Mouse (Mus musculus): ENCODE data around the gene Tead3. TPM values are rescaled to one million over a fixed set of nuclear protein-coding genes. Genes with fewer than 3 reads are reported as not detected.

Gene Tead3
- total RNA-seq, 1 experiment from 2014 or later, result 13.6 TPM

GRCm38 (mm10) chr17:28308297-28309195, 42.1 kb downstream of the Tead3 start:
- DNase-seq, result peak; percentile 87

- DNase-seq, result no peak
Observed at GRCm38 (mm10) chr17:28305172-28305571, 45.4 kb downstream of the Tead3 start.

DNA sequence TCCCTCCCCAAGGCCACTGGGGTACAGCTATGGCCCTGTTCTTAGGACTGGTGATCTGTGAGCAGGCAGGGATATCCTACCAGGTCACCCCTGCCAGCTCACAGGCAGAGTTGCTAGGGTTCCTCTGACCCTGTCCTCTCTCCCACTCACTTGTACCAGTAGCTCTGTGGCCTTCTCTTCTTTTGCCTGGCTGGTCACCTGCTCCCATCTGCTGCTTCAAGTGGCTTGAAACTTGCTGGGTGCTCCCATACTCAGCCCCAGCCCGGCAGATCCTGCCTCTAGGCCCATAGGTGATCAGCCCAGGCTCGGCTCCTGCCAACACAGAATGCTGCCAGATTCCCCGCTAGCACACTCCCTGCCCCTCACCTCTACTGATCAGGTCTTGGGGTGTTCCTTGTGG, 49.8 kb downstream of the Tead3 start:
- no peak for DNase-seq

DNA sequence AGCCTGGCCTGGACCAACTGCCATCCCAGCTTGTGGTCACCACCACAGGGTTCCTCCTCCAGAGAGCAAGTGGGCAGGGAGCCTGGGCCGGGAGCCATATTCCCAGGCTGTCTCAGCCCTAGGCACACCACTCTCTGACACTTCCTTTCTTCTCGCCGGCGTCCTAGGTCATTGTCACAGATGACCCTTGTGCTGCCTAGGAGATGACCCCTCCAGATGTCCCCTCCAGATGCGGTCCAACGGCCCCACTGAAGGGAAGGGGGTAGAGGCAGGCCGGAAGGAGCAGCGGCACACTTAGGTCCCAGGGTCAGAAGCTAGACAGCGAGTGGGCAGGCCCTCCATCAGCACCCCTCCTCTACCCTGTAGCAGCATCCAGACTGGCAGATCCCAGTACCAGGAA, 50.3 kb downstream of the Tead3 start:
- no peak for DNase-seq

DNA sequence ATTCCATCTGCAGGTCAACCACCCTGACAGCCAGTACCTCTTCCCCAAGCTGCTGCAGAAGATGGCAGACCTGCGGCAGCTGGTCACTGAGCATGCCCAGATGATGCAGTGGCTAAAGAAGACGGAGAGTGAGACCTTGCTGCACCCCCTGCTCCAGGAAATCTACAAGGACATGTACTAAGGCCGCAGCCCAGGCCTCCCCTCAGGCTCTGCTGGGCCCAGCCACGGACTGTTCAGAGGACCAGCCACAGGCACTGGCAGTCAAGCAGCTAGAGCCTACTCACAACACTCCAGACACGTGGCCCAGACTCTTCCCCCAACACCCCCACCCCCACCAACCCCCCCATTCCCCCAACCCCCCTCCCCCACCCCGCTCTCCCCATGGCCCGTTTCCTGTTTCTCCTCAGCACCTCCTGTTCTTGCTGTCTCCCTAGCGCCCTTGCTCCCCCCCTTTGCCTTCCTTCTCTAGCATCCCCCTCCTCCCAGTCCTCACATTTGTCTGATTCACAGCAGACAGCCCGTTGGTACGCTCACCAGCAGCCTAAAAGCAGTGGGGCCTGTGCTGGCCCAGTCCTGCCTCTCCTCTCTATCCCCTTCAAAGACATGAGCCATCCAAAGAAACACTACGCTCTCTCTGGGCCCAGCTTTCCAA, 50.8 kb downstream of the Tead3 start:
- no peak for DNase-seq

DNA sequence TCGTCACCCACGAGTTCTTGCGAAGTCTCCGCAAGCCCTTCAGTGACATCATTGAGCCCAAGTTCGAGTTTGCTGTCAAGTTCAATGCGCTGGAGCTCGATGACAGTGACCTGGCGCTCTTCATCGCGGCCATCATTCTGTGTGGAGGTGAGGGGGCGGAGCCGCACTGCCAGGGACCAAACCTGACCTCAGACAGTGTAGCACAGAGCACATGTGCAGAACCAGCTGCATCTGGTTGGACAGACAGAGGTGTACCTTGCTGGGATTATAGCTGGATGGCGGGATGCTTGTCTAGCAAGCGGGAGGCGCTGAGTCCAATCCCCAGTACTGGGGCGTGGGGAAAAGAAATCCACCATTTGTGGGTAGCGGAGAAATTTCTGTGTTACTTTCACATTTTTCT, 51.7 kb downstream of the Tead3 start:
- DNase-seq, result no peak

DNA sequence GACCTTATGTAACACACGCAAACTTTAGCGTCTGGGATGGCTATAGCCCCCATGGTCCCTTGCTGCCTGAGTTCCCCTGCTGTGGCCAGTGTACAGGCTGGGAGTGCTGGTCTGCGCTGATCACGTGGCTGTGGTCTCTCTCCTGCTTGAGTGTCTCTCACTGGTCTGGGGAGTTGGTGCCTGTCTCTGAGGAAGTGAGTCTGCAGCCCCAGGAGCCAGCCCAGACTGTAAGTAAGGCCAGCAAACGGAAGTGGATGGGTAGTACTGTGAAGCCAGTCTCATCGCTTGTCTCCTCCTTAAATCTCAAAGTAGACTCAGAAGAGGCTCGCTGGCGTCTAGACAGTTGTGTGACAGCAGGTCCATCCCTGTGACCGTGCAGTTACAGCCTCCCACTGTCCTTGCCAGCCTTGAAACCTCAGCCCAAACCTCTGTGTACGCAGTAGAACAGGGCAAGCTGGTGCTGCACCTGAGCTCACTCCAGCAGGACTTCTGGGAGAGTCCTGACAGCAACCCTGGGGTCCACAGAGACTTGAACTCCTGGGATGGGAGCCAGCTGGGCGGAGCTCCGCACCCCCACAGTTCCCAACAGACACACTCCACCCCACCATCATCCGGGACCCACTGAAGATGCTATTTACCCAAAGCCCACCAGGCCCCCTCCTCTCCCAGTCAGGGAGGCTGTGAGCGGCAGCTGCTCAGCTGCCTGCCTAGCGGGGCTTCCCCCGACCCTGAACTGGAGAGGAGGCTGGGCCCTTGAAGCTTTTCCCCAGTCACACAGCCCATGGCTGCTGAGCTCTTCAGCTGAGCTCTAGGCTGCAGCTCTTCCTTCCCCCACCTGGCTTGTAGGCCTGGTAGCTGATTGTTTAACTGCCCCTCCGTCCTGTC, 55.9 kb downstream of the Tead3 start:
- DNase-seq, result no peak

GRCm38 (mm10) chr17:28293716-28294115, 56.9 kb downstream of the Tead3 start:
- DNase-seq, result no peak

- no peak for DNase-seq
Observed at GRCm38 (mm10) chr17:28291346-28291745, 59.3 kb downstream of the Tead3 start.

DNA sequence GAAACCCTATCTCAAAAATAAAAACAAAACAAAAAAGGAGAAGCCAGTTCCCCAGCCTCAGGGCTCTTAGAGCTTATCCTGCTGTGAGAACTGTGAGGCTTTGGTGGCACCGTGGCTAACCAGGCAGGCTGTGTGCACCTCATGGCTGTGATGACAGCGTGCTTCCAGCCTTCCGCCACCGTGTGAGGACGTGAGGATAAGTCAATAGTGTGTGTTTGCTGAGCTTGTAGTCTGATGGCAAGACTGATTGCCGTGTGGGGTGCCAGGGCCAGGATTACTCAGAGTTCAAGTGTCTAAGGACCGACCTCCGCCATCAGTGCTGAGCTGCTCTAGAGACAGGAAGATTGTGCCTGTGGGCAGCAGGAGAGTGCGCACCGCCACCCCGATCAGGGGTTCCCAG, 59.9 kb downstream of the Tead3 start:
- no peak for DNase-seq

DNA sequence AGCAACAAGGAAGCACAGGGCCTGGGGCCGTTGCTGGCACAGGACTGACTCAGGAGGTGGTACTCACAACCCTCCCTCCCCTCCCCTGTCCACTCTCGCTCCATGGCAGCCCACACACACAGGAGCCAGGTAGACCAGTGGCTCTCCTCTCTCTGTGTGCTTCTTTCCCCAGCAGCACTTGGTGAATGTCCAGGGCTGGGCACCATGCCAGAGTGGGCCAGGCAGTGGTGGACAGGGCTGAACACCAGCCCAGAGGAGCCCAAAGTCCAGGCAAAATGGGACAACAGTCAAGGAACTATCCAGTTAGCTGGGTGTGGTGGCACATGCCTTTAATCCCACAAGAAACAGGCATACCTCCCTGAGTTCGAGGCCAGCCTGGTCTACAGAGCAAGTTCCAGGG, 60.4 kb downstream of the Tead3 start:
- peak; percentile 92 for DNase-seq

- no peak for DNase-seq
Observed at GRCm38 (mm10) chr17:28287980-28288379, 62.6 kb downstream of the Tead3 start.

- no peak for DNase-seq
Observed at GRCm38 (mm10) chr17:28287578-28287977, 63.0 kb downstream of the Tead3 start.

DNA sequence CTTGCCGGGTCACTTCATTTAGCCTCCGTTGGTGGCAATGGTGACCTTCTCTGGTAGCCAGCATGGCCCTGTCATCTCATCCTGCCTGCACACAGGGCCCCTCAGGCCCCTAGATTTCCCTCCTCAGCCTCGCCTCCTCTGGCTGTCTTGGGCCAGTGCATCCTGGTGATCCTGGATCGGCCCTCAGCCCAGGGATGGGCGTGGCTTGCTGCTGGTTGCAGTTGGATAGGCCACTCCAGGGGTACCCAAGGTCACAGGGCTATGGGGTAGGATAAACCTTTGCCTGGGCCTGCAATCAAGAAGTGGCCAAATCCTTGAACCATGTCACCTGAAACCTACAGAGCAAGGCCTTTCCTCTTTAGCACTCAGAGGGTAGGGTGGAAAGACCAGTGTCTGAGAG, 63.7 kb downstream of the Tead3 start:
- no peak for DNase-seq

- DNase-seq, result no peak
Observed at GRCm38 (mm10) chr17:28286133-28286532, 64.5 kb downstream of the Tead3 start.

DNA sequence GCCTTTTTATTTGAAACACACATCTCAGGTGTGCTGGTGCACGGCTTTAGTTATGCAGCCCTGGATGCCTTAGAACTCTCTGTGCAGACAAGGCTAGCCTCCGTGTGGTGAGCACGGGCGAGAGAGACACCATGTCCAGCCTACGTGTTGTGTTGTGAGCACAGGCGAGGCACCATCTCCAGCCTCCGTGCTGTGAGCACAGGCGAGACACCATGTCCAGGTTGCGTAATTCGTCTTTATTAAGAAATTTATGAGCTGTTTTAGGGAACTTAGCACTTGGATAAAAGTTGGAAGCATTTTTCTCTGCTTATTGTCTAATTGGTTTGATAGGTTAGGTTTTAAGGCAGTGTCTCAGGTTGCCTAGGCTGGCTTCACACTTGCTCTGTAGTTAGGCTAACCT, 67.4 kb downstream of the Tead3 start:
- no peak for DNase-seq

GRCm38 (mm10) chr17:28281866-28282441, 68.7 kb downstream of the Tead3 start:
- no peak for DNase-seq

Other genes with a start within 250 kb of the Tead3 start
- gene Scube3, start 208.7 kb downstream of the Tead3 start, total RNA-seq (2021), result 23.1 and 28.0 TPM in 2 replicates
- gene Zfp523, start 173.7 kb downstream of the Tead3 start, total RNA-seq (2021), result 41.5 and 45.5 TPM in 2 replicates
- gene Def6, start 143.0 kb downstream of the Tead3 start, total RNA-seq (2021), result 1.8 and 3.1 TPM in 2 replicates
- 36.3 and 43.3 TPM in 2 replicates for gene Ppard, start 118.1 kb downstream of the Tead3 start, total RNA-seq (2021)
- 34.6 and 35.0 TPM in 2 replicates for gene Fance, start 37.3 kb downstream of the Tead3 start, total RNA-seq (2021)
- 789 and 848 TPM in 2 replicates for gene Rpl10a, start 22.3 kb downstream of the Tead3 start, total RNA-seq (2021)
- not detected in 2 replicates for gene Tulp1, start 14.4 kb upstream of the Tead3 start, total RNA-seq (2021)
- 55.9 and 60.1 TPM in 2 replicates for gene Fkbp5, start 166.7 kb upstream of the Tead3 start, total RNA-seq (2021)
- not detected in 2 replicates for gene Armc12, start 180.0 kb upstream of the Tead3 start, total RNA-seq (2021)
- not detected in 2 replicates for gene Clpsl2, start 198.6 kb upstream of the Tead3 start, total RNA-seq (2021)
- not detected in 2 replicates for gene Clps, start 209.9 kb upstream of the Tead3 start, total RNA-seq (2021)
- 1.9 and 2.2 TPM in 2 replicates for gene Lhfpl5, start 224.8 kb upstream of the Tead3 start, total RNA-seq (2021)

All from adrenal gland, postnatal 25 days (tissue).